Mouse (Mus musculus) limb, embryonic 15.5 days (tissue): ENCODE data around the gene Creld2. TPM values are rescaled to one million over a fixed set of nuclear protein-coding genes. Genes with fewer than 3 reads are reported as not detected.

ENCODE experiments used
- ATAC-seq: fragments of 200-750 bp; cut with Nextera tagmentation; 2 replicates; pipeline ENCODE4 v1.8.0; 2017; ENCODE audit warnings: low read depth, moderate TSS enrichment; ENCODE audit not compliant: insufficient number of reproducible peaks, low FRiP score, low TSS enrichment
- H3K27ac ChIP-seq: fragments of 300-500 bp; sonication (generic); 2 replicates; pipeline ENCODE4 v1.5.1; 2015; ENCODE audit warnings: moderate library complexity, mild to moderate bottlenecking, inconsistent platforms
- H3K27me3 ChIP-seq: fragments of 300-500 bp; sonication (generic); 2 replicates; pipeline ENCODE4 v1.6.1; 2015; ENCODE audit warnings: inconsistent platforms
- H3K36me3 ChIP-seq: fragments of 300-500 bp; sonication (generic); 2 replicates; pipeline ENCODE4 v1.6.1; 2015; ENCODE audit warnings: inconsistent platforms
- H3K4me1 ChIP-seq: fragments of 300-500 bp; sonication (generic); 2 replicates; pipeline ENCODE4 v1.6.1; 2015; ENCODE audit warnings: inconsistent platforms
- H3K4me2 ChIP-seq: fragments of 300-500 bp; sonication (generic); 2 replicates; pipeline ENCODE4 v1.6.1; 2015; ENCODE audit warnings: mild to moderate bottlenecking, inconsistent platforms
- H3K4me3 ChIP-seq: fragments of 300-500 bp; sonication (generic); 2 replicates; pipeline ENCODE4 v1.5.1; 2015; ENCODE audit warnings: mild to moderate bottlenecking, inconsistent platforms
- H3K9ac ChIP-seq: fragments of 300-500 bp; sonication (generic); 2 replicates; pipeline ENCODE4 v1.6.1; 2015; ENCODE audit warnings: inconsistent platforms
- H3K9me3 ChIP-seq: fragments of 300-500 bp; sonication (generic); 2 replicates; pipeline ENCODE4 v1.6.1; 2016; ENCODE audit warnings: inconsistent platforms
- WGBS: fragments of 180-500 bp; shearing (Covaris S2); methylation state at CpG from one replicate; pipeline ENCODE4 v1.1.7; 2015; 5-methylcytosine and 5-hydroxymethylcytosine counted together
- polyA plus RNA-seq: library from polyadenylated mRNA; unstranded; fragments of >200 nt; fragmentation: Nextera tagmentation; extraction: Ambion mirVana; gene quantifications from 2 replicates; pipeline ENCODE4 v1.2.1, GENCODE M21; 2015

The Creld2 gene
- polyA plus RNA-seq, 1 experiment from 2014 or later = 99.0 TPM

GRCm38 (mm10) chr15:88857361-88857760 lies 37.9 kb downstream of the Creld2 start:
- no peaks in the 10 kb centered on the region for H3K27me3 ChIP-seq
- 88% methylated on average over 7 of the region's 7 CpGs for WGBS
- no peak for ATAC-seq

GRCm38 (mm10) chr15:88858141-88858541 lies 38.7 kb downstream of the Creld2 start:
- H3K27me3 ChIP-seq = no peaks in the 10 kb centered on the region
- no peaks in the 10 kb centered on the region for H3K36me3 ChIP-seq
- H3K27ac ChIP-seq = peak overlapping the region; percentile 47; the same call in 1 of the 2 replicates
- no peak overlapping the region for H3K4me3 ChIP-seq
- no peaks in the 10 kb centered on the region for H3K9me3 ChIP-seq
- ATAC-seq = no peak
- WGBS = 71% methylated on average over 3 of the region's 3 CpGs
- H3K9ac ChIP-seq = no peak overlapping the region
- peaks cover 44% of the 10 kb centered on the region for H3K4me1 ChIP-seq
- H3K4me2 ChIP-seq = no peak overlapping the region

More at GRCm38 (mm10) chr15:88857361-88857760, 37.9 kb downstream of the Creld2 start:
- peaks cover 43% of the 10 kb centered on the region for H3K4me1 ChIP-seq
- H3K9me3 ChIP-seq = no peaks in the 10 kb centered on the region
- no peak overlapping the region; the same call in 1 of the 2 replicates for H3K27ac ChIP-seq
- no peak overlapping the region for H3K4me2 ChIP-seq
- no peak overlapping the region for H3K4me3 ChIP-seq
- H3K9ac ChIP-seq = no peak overlapping the region
- H3K36me3 ChIP-seq = no peaks in the 10 kb centered on the region

GRCm38 (mm10) chr15:88858707-88859106 lies 39.3 kb downstream of the Creld2 start:
- Histone ChIP-seq H3K9ac (no peak overlapping the region), H3K36me3 (no peaks in the 10 kb centered on the region), H3K9me3 (no peaks in the 10 kb centered on the region), H3K27ac (no peak overlapping the region), H3K4me2 (no peak overlapping the region), H3K4me3 (no peak overlapping the region), H3K4me1 (peaks cover 45% of the 10 kb centered on the region), H3K27me3 (no peaks in the 10 kb centered on the region)
- ATAC-seq = no peak
- 72% methylated on average over 2 of the region's 2 CpGs for WGBS

- no peak overlapping the region for H3K27ac ChIP-seq
- H3K36me3 ChIP-seq = peaks cover 2% of the 10 kb centered on the region; the same call in 1 of the 2 replicates
- 70% methylated on average over 8 of the region's 8 CpGs for WGBS
- H3K9me3 ChIP-seq = no peaks in the 10 kb centered on the region
- no peak for ATAC-seq
- H3K9ac ChIP-seq = no peak overlapping the region
- H3K4me3 ChIP-seq = no peak overlapping the region
- H3K4me2 ChIP-seq = no peak overlapping the region
- H3K27me3 ChIP-seq = no peaks in the 10 kb centered on the region
- H3K4me1 ChIP-seq = peaks cover 47% of the 10 kb centered on the region
Measured at GRCm38 (mm10) chr15:88859206-88859970, 39.9 kb downstream of the Creld2 start.

- H3K27me3 ChIP-seq = no peaks in the 10 kb centered on the region
- peaks cover 15% of the 10 kb centered on the region for H3K36me3 ChIP-seq
- no peak for ATAC-seq
- H3K4me2 ChIP-seq = no peak overlapping the region
- H3K27ac ChIP-seq = no peak overlapping the region
- no peaks in the 10 kb centered on the region for H3K9me3 ChIP-seq
- H3K4me3 ChIP-seq = no peak overlapping the region
- peaks cover 45% of the 10 kb centered on the region for H3K4me1 ChIP-seq
- WGBS = 91% methylated on average over 3 of the region's 3 CpGs
- no peak overlapping the region for H3K9ac ChIP-seq
Measured at GRCm38 (mm10) chr15:88860781-88861180, 41.3 kb downstream of the Creld2 start.

- H3K27me3 ChIP-seq = no peaks in the 10 kb centered on the region
- H3K27ac ChIP-seq = peak within 1 kb of the TSS; percentile 96
- under 1% methylated on average over 102 of the region's 107 CpGs for WGBS
- H3K36me3 ChIP-seq = peaks cover 20% of the 10 kb centered on the region
- peak; percentile 82 for ATAC-seq
- H3K4me3 ChIP-seq = peak within 1 kb of the TSS; percentile 88
- H3K4me1 ChIP-seq = peaks cover 52% of the 10 kb centered on the region
- no peaks in the 10 kb centered on the region for H3K9me3 ChIP-seq
- H3K4me2 ChIP-seq = peak within 1 kb of the TSS; percentile 93
- peak within 1 kb of the TSS; percentile 82 for H3K9ac ChIP-seq
Measured at GRCm38 (mm10) chr15:88861772-88862622, 42.6 kb downstream of the Creld2 start, which contains the start of gene Pim3. Pim3 (plus strand) TSS chr15:88862186.

GRCm38 (mm10) chr15:88862881-88863694 lies 43.6 kb downstream of the Creld2 start:
- peak overlapping the region; percentile 88 for H3K4me3 ChIP-seq
- under 1% methylated on average over 98 of the region's 98 CpGs for WGBS
- H3K27me3 ChIP-seq = no peaks in the 10 kb centered on the region
- H3K36me3 ChIP-seq = peaks cover 23% of the 10 kb centered on the region
- ATAC-seq = no peak
- H3K4me1 ChIP-seq = peaks cover 61% of the 10 kb centered on the region
- H3K9me3 ChIP-seq = no peaks in the 10 kb centered on the region
- H3K9ac ChIP-seq = peak overlapping the region; percentile 82
- peak overlapping the region; percentile 93 for H3K4me2 ChIP-seq
- peak overlapping the region; percentile 96 for H3K27ac ChIP-seq

- Histone ChIP-seq H3K4me3 (peak overlapping the region; percentile 88), H3K36me3 (peaks cover 23% of the 10 kb centered on the region), H3K27me3 (no peaks in the 10 kb centered on the region), H3K9me3 (no peaks in the 10 kb centered on the region), H3K9ac (peak overlapping the region; percentile 82), H3K4me2 (peak overlapping the region; percentile 93), H3K4me1 (peaks cover 59% of the 10 kb centered on the region), H3K27ac (peak overlapping the region; percentile 96)
- peak; percentile 78 for ATAC-seq
- under 1% methylated on average over 31 of the region's 39 CpGs for WGBS
Measured at GRCm38 (mm10) chr15:88863695-88864231, 44.3 kb downstream of the Creld2 start.

GRCm38 (mm10) chr15:88864270-88865030 lies 45.0 kb downstream of the Creld2 start:
- H3K4me1 ChIP-seq = peaks cover 59% of the 10 kb centered on the region
- ATAC-seq = peak; percentile 20; the same call in 1 of the 2 replicates

GRCm38 (mm10) chr15:88865061-88865460 lies 45.6 kb downstream of the Creld2 start:
- Histone ChIP-seq H3K27me3 (no peaks in the 10 kb centered on the region), H3K9ac (no peak overlapping the region), H3K4me3 (peak overlapping the region; percentile 88; the same call in 1 of the 2 replicates), H3K9me3 (no peaks in the 10 kb centered on the region), H3K4me1 (peaks cover 59% of the 10 kb centered on the region), H3K27ac (no peak overlapping the region), H3K4me2 (peak overlapping the region; percentile 93), H3K36me3 (peaks cover 23% of the 10 kb centered on the region)
- no peak for ATAC-seq
- WGBS = 79% methylated on average over 14 of the region's 14 CpGs

More at GRCm38 (mm10) chr15:88864270-88865030, 45.0 kb downstream of the Creld2 start:
- Histone ChIP-seq H3K36me3 (peaks cover 23% of the 10 kb centered on the region), H3K27me3 (no peaks in the 10 kb centered on the region), H3K4me3 (peak overlapping the region; percentile 88), H3K9me3 (no peaks in the 10 kb centered on the region), H3K4me2 (peak overlapping the region; percentile 93), H3K9ac (peak overlapping the region; percentile 82; the same call in 1 of the 2 replicates), H3K27ac (peak overlapping the region; percentile 75)
- 37% methylated on average over 22 of the region's 22 CpGs for WGBS
